Mouse (Mus musculus) left cerebral cortex, adult 2 months (tissue): ENCODE measurements around the gene Atp6v1a. TPM values are rescaled to one million over a fixed set of nuclear protein-coding genes. Genes with fewer than 3 reads are reported as not detected.
A peak's percentile ranks its signal among the peaks of the same experiment; 100 is the strongest.

Experiments
- DNase-seq, 2 experiments: peaks; one replicate each; pipeline ENCODE4 v3.0.0; 2021 to 2022; ENCODE audit warnings: low spot score in 2 of 2, mixed read lengths in 1 of 2; ENCODE audit errors: extremely low spot score in 1 of 2
- H3K27ac ChIP-seq: fragments of 200-600 bp; 2 replicates; pipeline ENCODE4 v1.8.1; 2022
- H3K4me3 ChIP-seq: fragments of 200-600 bp; 2 replicates; pipeline ENCODE4 v1.8.1; 2022
- CTCF ChIP-seq: fragments of 200-600 bp; IDR thresholded peaks from 2 replicates; pipeline ENCODE4 v1.8.1; 2022; ENCODE audit warnings: antibody characterized with exemption, mild to moderate bottlenecking, moderate library complexity
- intact Hi-C: fragments of 180-260 bp; cut with DNase I; formaldehyde crosslinking; loops from one replicate; pipeline ENCODE4 v1.15.1; 2025
- total RNA-seq, 2 experiments: library from RNA; stranded (reverse); gene quantifications; 2 replicates each; pipeline ENCODE4 v1.2.3; 2021

Gene Atp6v1a
- total RNA-seq, 2 experiments from 2014 or later = 428 to 489 TPM

DNA sequence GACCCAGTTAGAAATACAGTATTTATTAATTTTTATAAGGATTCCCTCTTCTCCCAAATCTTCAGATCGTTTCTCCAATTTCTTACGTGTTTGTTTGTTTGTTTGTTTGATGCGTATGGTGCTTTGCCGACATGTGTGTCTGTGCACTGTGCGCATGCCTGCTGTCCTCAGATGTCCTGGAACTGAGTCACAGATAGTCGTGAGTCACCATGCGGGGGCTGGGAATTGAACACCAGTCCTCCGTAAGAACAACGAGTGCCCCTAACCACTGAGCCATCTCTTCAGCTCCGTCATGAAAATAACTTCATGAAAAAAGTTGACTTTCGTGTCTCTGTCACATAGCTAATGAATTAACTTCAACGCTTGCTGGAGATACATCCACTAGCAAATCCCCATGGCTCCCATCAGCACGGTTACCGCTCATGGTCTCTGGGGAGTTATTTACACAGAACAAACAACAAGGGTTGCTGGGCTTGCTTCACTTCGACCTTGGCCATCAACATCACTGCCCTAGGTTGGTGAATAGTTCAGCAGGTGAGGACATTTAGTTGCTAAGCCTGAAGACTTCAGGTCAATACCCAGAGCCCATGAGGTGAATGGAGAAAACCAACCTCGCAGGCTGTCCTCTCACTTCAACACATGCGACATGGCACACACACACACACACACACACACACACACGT lies 78.8 kb downstream of the Atp6v1a start:
- TF ChIP-seq CTCF = no peak
- no peak overlapping the region for H3K4me3 ChIP-seq
- intact Hi-C loops = loop anchor here (10.0 kb wide), 2 partner anchors 516 to 1876 kb away; no protein-coding TSS in a partner anchor
- H3K27ac ChIP-seq = no peak overlapping the region
- no peak for DNase-seq

DNA sequence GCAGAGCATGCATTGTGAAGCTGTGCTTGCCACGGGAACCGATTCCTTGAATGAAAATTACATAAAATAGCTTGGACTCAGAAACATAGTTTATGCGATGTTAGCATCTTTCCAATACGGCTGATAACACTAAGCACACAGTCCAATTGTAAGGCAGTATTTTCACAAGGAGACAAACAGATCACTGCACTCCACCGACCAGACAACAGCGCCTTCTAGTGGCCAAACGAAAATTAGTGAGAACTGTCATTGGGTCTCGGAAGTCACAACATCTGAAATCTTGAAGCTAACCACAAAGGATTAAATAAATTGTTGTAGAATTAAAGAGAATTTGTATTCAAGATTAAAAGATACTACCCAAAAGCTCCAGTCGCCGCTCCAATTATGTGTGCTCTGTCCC lies 80.8 kb downstream of the Atp6v1a start:
- intact Hi-C loops = loop anchor here (10.0 kb wide), 1 partner anchor 434 kb away; no protein-coding TSS in a partner anchor
- no peak overlapping the region for H3K27ac ChIP-seq
- DNase-seq = peak; percentile 71 to 83
- peak; percentile 97 for TF ChIP-seq CTCF
- peak overlapping the region; percentile 23; the same call in 1 of the 2 replicates for H3K4me3 ChIP-seq

- peak in 1 of 2 experiments; percentile 3 for DNase-seq
- H3K4me3 ChIP-seq = no peak overlapping the region
- H3K27ac ChIP-seq = no peak overlapping the region
- TF ChIP-seq CTCF = no peak
- intact Hi-C loops = loop anchor here (10.0 kb wide), 1 partner anchor 431 kb away; no protein-coding TSS in a partner anchor
Measured at GRCm38 (mm10) chr16:44055766-44056165, 83.7 kb downstream of the Atp6v1a start.

DNA sequence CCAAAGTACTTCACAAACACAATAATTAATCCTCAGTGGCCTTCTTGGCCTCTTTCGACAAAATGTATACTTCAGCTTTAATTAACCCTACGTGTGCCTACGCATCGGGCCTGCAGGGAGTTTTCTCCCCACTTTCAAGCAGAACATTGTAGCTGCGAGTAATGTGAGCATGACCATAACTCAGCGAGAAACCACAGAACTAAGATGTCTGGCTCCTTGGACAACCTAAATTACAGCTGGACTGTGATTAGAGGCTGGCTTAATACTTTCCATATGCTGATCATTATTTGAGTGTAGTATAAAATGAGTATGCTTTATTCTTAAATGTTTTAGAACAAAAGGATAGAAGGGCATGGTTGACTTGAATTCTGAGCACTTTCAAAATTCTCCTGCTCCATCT lies 86.2 kb downstream of the Atp6v1a start:
- no peak overlapping the region for H3K4me3 ChIP-seq
- no peak overlapping the region for H3K27ac ChIP-seq
- intact Hi-C loops = loop anchor here (10.0 kb wide), 1 partner anchor 428 kb away; no protein-coding TSS in a partner anchor
- no peak for TF ChIP-seq CTCF
- no peak for DNase-seq

DNA sequence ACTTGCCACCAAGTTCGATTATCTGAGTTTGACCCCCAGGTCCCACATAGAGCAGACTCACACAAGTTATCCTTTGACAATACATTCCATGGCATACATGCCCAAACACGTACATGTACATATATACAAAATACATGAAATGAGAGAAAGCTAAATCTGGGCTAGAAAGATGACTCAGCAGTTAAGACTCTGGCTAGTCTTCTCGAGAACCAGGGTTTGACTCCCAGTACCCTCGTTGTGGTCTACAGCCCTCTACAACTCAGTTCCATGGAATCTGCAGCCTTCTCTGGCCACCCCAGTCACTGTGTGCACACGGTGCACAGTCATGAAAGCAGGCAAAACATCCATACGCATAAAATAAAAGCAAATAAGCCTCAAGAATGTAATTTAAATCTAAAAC lies 87.1 kb downstream of the Atp6v1a start:
- no peak overlapping the region for H3K4me3 ChIP-seq
- intact Hi-C loops = loop anchor here (10.0 kb wide), 1 partner anchor 428 kb away; no protein-coding TSS in a partner anchor
- no peak for TF ChIP-seq CTCF
- DNase-seq = no peak
- H3K27ac ChIP-seq = no peak overlapping the region

GRCm38 (mm10) chr16:44050139-44050538 lies 89.4 kb downstream of the Atp6v1a start:
- Histone ChIP-seq H3K27ac (no peak overlapping the region), H3K4me3 (no peak overlapping the region)
- peak in 1 of 2 experiments; percentile 2 for DNase-seq
- no peak for TF ChIP-seq CTCF
- intact Hi-C loops = loop anchor here (10.0 kb wide), 1 partner anchor 425 kb away; no protein-coding TSS in a partner anchor

- H3K27ac ChIP-seq = no peak overlapping the region
- no peak for DNase-seq
- intact Hi-C loops = no loop called here
- no peak overlapping the region for H3K4me3 ChIP-seq
- TF ChIP-seq CTCF = no peak; the same call in none of the 2 replicates
Measured at GRCm38 (mm10) chr16:44039112-44039511, 100.4 kb downstream of the Atp6v1a start.

Other genes with a start within 250 kb of the Atp6v1a start
- 1 to 10 TPM; 5.1 to 5.3 TPM for gene Ccdc191, start 249.9 kb downstream of the Atp6v1a start, total RNA-seq
- gene Qtrt2, start 212.9 kb downstream of the Atp6v1a start, total RNA-seq = 10 to 100 TPM; 36.7 to 37.7 TPM
- gene Zdhhc23, start 159.9 kb downstream of the Atp6v1a start, total RNA-seq = 10 to 100 TPM; 27.0 to 28.2 TPM
- 1 to 10 TPM; 1.7 to 2.0 TPM for gene Gramd1c, start 76.4 kb downstream of the Atp6v1a start, total RNA-seq
- gene Naa50, start 125 bp upstream of the Atp6v1a start, total RNA-seq = 10 to 100 TPM; 61.6 to 62.8 TPM
- gene Usf3, start 33.5 kb upstream of the Atp6v1a start, total RNA-seq = 10 to 100 TPM; 39.9 to 40.3 TPM
- gene Sidt1, start 193.5 kb upstream of the Atp6v1a start, total RNA-seq = 10 to 100 TPM; 48.3 to 49.7 TPM
- gene Spice1, start 207.4 kb upstream of the Atp6v1a start, total RNA-seq = 10 to 100 TPM; 19.5 to 22.7 TPM